Mouse (Mus musculus): ENCODE measurements around the gene Krt80. TPM values are rescaled to one million over a fixed set of nuclear protein-coding genes. Genes with fewer than 3 reads are reported as not detected.

Gene Krt80
- polyA plus RNA-seq, 1 experiment from 2014 or later = 0.06 TPM

GRCm38 (mm10) chr15:101364891-101365671 is 4.9 kb downstream of the Krt80 start:
- H3K36me3 ChIP-seq = no peaks in the 10 kb centered on the region
- H3K4me1 ChIP-seq (replicated peaks) = peaks cover 5% of the 10 kb centered on the region; the same call in 1 of the 2 replicates
- no peak overlapping the region for H3K9ac ChIP-seq
- H3K9me3 ChIP-seq = no peaks in the 10 kb centered on the region
- H3K27me3 ChIP-seq = no peaks in the 10 kb centered on the region
- H3K4me3 ChIP-seq = no peak overlapping the region
- WGBS = 75% methylated on average over 7 of the region's 7 CpGs
- H3K4me2 ChIP-seq = no peak overlapping the region
- no peak for ATAC-seq (ENCODE audit: low FRiP score, low read depth)
- no peak overlapping the region for H3K27ac ChIP-seq (replicated peaks)

DNA sequence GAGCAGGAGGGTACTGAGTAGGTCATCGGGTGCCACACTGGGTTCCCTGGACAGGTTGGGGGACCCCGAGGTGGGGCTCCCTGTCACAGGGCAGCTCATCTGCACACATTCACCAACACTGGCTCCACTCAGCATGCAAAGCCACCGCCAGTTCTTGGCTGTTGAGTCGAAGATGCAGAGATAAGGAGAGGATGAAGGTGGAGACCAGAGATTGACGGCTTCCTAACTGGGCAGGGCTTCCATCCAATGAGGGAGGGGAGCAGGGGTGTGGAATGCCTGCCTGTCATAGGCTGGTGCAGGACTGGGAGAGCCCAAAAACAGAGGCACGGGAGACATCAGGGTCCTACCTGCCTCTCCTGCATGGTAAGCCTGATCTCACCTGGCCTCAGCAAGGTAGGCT is 5.5 kb downstream of the Krt80 start:
- 78% methylated on average over 6 of the region's 6 CpGs for WGBS
- ATAC-seq (ENCODE audit: low FRiP score, low read depth) = no peak
- Histone ChIP-seq H3K27me3 (no peaks in the 10 kb centered on the region), H3K9me3 (no peaks in the 10 kb centered on the region), H3K4me3 (no peak overlapping the region), H3K27ac (replicated peaks) (no peak overlapping the region), H3K4me1 (replicated peaks) (no peaks in the 10 kb centered on the region), H3K4me2 (no peak overlapping the region), H3K36me3 (no peaks in the 10 kb centered on the region), H3K9ac (no peak overlapping the region)

DNA sequence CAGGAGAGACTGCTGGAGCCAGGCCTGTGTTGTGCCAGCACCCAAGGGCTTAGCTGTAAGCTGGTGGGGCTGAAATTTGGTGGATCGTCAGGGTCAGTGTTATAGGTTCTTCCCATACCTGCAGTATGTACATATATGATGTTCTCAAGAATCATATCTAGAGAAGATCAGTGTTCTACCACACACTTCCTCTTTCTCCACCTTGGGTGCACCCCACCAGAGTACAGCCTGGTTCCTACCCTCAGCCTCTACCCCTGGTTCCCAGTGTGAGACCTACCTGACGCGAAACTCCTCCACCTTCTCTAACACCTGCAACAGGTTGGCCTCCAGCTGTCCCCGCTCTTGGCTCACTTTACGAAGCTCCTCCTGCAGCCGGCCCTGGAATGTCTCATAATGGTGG is 6.0 kb downstream of the Krt80 start:
- Histone ChIP-seq H3K9me3 (no peaks in the 10 kb centered on the region), H3K9ac (no peak overlapping the region), H3K36me3 (no peaks in the 10 kb centered on the region), H3K4me1 (replicated peaks) (no peaks in the 10 kb centered on the region), H3K4me2 (no peak overlapping the region), H3K4me3 (no peak overlapping the region), H3K27ac (replicated peaks) (no peak overlapping the region), H3K27me3 (no peaks in the 10 kb centered on the region)
- 89% methylated on average over 6 of the region's 6 CpGs for WGBS
- ATAC-seq (ENCODE audit: low FRiP score, low read depth) = no peak

GRCm38 (mm10) chr15:101362393-101363010 is 7.5 kb downstream of the Krt80 start:
- H3K27me3 ChIP-seq = no peaks in the 10 kb centered on the region
- H3K27ac ChIP-seq (replicated peaks) = no peak overlapping the region
- no peaks in the 10 kb centered on the region for H3K4me1 ChIP-seq (replicated peaks)
- H3K9ac ChIP-seq = no peak overlapping the region
- 72% methylated on average over 4 of the region's 4 CpGs for WGBS
- H3K9me3 ChIP-seq = no peaks in the 10 kb centered on the region
- H3K4me3 ChIP-seq = no peak overlapping the region
- no peak overlapping the region for H3K4me2 ChIP-seq
- H3K36me3 ChIP-seq = no peaks in the 10 kb centered on the region
- no peak for ATAC-seq (ENCODE audit: low FRiP score, low read depth)

GRCm38 (mm10) chr15:101355382-101355786 is 14.6 kb downstream of the Krt80 start:
- Histone ChIP-seq H3K4me1 (replicated peaks) (0 out of 2 replicates have a peak, but pooled peaks cover 3% of the 10 kb centered on the region), H3K4me3 (no peak overlapping the region), H3K27ac (replicated peaks) (no peak overlapping the region), H3K27me3 (no peaks in the 10 kb centered on the region), H3K36me3 (no peaks in the 10 kb centered on the region), H3K9me3 (no peaks in the 10 kb centered on the region), H3K4me2 (no peak overlapping the region), H3K9ac (no peak overlapping the region)
- no peak for ATAC-seq (ENCODE audit: low FRiP score, low read depth)
- WGBS = 72% methylated on average over 4 of the region's 4 CpGs

- no peak for ATAC-seq (ENCODE audit: low FRiP score, low read depth)
- 0 out of 2 replicates have a peak, but pooled peaks cover 3% of the 10 kb centered on the region for H3K4me1 ChIP-seq (replicated peaks)
- H3K36me3 ChIP-seq = no peaks in the 10 kb centered on the region
- 60% methylated on average over 10 of the region's 10 CpGs for WGBS
- H3K9ac ChIP-seq = no peak overlapping the region
- no peaks in the 10 kb centered on the region for H3K27me3 ChIP-seq
- no peak overlapping the region for H3K27ac ChIP-seq (replicated peaks)
- H3K4me3 ChIP-seq = no peak overlapping the region
- no peak overlapping the region for H3K4me2 ChIP-seq
- no peaks in the 10 kb centered on the region for H3K9me3 ChIP-seq
These were observed 17.1 kb downstream of the Krt80 start for GRCm38 (mm10) chr15:101352706-101353465.

- 70% methylated on average over 13 of the region's 13 CpGs for WGBS
- H3K4me2 ChIP-seq = no peak overlapping the region
These were observed 17.9 kb downstream of the Krt80 start for GRCm38 (mm10) chr15:101352047-101352446.

GRCm38 (mm10) chr15:101341797-101342515 is 28.0 kb downstream of the Krt80 start:
- ATAC-seq (ENCODE audit: low FRiP score, low read depth) = no peak
- no peaks in the 10 kb centered on the region for H3K4me1 ChIP-seq (replicated peaks)
- H3K9ac ChIP-seq = no peak overlapping the region
- no peaks in the 10 kb centered on the region for H3K9me3 ChIP-seq
- H3K4me2 ChIP-seq = no peak overlapping the region
- 75% methylated on average over 5 of the region's 5 CpGs for WGBS
- H3K27ac ChIP-seq (replicated peaks) = no peak overlapping the region
- no peak overlapping the region for H3K4me3 ChIP-seq
- H3K36me3 ChIP-seq = no peaks in the 10 kb centered on the region
- H3K27me3 ChIP-seq = no peaks in the 10 kb centered on the region

More at GRCm38 (mm10) chr15:101352047-101352446, 17.9 kb downstream of the Krt80 start:
- Histone ChIP-seq H3K9me3 (no peaks in the 10 kb centered on the region), H3K4me3 (no peak overlapping the region), H3K4me1 (replicated peaks) (0 out of 2 replicates have a peak, but pooled peaks cover 3% of the 10 kb centered on the region), H3K9ac (no peak overlapping the region), H3K27me3 (no peaks in the 10 kb centered on the region), H3K36me3 (no peaks in the 10 kb centered on the region), H3K27ac (replicated peaks) (no peak overlapping the region)
- no peak for ATAC-seq (ENCODE audit: low FRiP score, low read depth)

DNA sequence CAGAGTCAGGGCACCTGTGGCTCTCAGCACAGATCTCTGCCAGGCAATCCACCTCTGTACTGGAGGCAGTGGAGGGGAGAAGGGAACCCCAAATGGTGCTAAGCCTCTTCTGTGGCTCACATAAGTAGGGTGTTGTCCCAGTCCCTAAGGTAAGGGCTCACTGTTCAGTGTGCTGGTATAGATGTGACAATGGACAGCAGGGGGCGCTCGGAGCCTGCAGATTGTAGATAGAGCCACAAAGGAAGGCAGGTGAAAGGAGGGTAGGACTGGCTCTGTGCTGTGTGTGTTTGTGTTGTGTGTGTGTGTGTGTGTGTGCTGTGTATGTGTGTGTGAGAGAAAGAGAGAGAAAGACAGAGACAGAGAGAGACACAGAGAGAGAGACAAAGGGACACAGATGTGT is 30.4 kb downstream of the Krt80 start:
- Histone ChIP-seq H3K27me3 (no peaks in the 10 kb centered on the region), H3K9ac (no peak overlapping the region), H3K27ac (replicated peaks) (no peak overlapping the region), H3K4me1 (replicated peaks) (no peaks in the 10 kb centered on the region), H3K9me3 (no peaks in the 10 kb centered on the region), H3K4me2 (no peak overlapping the region), H3K4me3 (no peak overlapping the region), H3K36me3 (no peaks in the 10 kb centered on the region)
- 0% methylated on average over 2 of the region's 2 CpGs for WGBS
- ATAC-seq (ENCODE audit: low FRiP score, low read depth) = peak; percentile 94

DNA sequence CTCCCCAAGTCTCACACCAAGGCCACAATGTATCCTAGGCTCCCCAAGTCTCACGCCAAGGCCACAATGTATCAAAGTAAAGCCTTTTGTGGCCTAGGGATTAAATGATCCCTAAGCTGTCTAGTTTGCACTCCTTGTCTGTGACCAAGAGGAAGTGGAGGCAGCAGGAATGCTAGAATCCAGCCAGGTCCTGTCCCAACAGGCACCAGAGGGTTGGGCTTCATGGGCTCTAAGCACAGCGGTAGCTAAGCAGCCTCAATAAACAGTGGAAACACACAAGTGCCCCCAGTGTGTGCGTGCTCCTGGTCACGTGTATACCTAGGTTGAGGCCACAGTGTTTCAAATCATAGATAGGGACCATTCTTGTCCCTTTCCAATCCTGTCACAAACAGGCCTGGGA is 31.6 kb downstream of the Krt80 start:
- H3K36me3 ChIP-seq = no peaks in the 10 kb centered on the region
- 84% methylated on average over 4 of the region's 4 CpGs for WGBS
- H3K9me3 ChIP-seq = no peaks in the 10 kb centered on the region
- no peaks in the 10 kb centered on the region for H3K4me1 ChIP-seq (replicated peaks)
- no peak overlapping the region for H3K4me3 ChIP-seq
- H3K27ac ChIP-seq (replicated peaks) = no peak overlapping the region
- no peak for ATAC-seq (ENCODE audit: low FRiP score, low read depth)
- no peak overlapping the region for H3K9ac ChIP-seq
- no peak overlapping the region for H3K4me2 ChIP-seq
- no peaks in the 10 kb centered on the region for H3K27me3 ChIP-seq

DNA sequence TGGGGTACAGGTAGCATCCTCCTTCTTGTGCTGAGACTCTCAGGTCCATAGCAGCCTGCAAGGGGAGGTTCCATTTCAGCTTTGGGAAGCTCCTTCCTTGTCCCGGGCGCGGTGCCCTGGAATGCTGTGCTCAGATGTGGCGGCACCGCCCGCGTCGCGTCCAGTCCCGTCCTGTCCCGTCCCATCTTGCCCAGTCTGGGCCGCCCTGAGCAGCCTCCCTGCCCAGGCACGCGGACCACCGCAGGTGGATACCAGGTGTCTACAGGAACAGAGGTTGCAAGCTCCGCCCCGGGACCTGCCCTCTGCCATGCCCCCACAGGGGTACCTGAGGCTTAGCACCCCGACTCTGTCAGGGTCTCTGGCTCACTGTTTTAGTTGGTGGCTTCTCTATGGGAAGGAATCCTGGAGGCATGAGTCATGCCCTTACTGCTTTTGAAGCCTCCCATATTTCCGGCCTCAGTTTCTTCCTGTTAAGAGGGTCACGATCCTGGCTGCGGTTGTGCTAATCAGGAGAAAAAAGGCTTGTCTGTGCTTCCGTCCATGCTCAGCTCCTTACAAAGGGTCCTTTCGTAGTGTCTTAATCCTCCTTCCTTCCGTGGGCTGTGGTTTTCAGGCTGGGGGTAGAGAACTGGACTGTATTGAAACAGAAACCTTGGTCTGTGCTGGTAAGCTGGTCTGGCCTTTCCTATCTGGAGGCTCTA is 33.3 kb downstream of the Krt80 start:
- H3K4me2 ChIP-seq = no peak overlapping the region
- H3K36me3 ChIP-seq = no peaks in the 10 kb centered on the region
- 51% methylated on average over 24 of the region's 24 CpGs for WGBS
- no peaks in the 10 kb centered on the region for H3K4me1 ChIP-seq (replicated peaks)
- no peaks in the 10 kb centered on the region for H3K27me3 ChIP-seq
- ATAC-seq (ENCODE audit: low FRiP score, low read depth) = no peak
- no peaks in the 10 kb centered on the region for H3K9me3 ChIP-seq
- no peak overlapping the region for H3K4me3 ChIP-seq
- H3K27ac ChIP-seq (replicated peaks) = no peak overlapping the region
- no peak overlapping the region for H3K9ac ChIP-seq

All from hindbrain, embryonic 15.5 days (tissue).